18 mouse cellular contexts compared by ENCODE assay signal in the genomic region with DNA sequence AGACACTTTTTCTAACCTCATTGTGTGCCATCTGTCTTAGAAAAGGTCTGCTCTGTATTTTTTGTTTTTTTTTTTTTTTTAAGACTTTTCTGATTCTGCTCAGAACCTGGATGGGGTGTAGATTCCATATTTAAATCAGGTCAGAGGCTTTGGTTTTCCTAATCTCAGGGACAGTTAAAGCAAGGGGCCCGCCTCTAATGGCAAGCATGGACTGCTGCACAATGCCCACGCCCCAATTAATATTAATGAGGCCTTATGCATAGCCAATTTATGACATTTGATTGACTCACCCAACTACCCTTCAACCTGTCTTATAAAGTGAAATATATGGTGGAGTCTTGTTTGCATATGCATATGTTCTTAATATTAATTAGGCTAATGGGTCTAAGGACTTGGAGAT.
DNase-seq lines count a peak whose midpoint lies in the region; ATAC-seq and TF ChIP-seq lines count a peak whose summit lies in the region.
"Had no signal": no experiment of that assay in that cellular context is flagged by ENCODE, and none has a peak within 500 bp of the region (broad histone marks: within the 10 kb centered on the region; RNA-seq: fewer than 3 reads in every experiment).

No protein-coding gene starts in this region.

- no peak overlapping the region for H3K9ac ChIP-seq in heart, embryonic 14.5 days (ENCODE audit: low read length)
- no peak overlapping the region for H3K9ac ChIP-seq in forebrain, embryonic 16.5 days (replicated peaks; ENCODE audit: low read depth, low read length)
- no peak overlapping the region for H3K9ac ChIP-seq in neural tube, embryonic 12.5 days
- H3K9ac ChIP-seq: liver, postnatal 0 days had no signal

- ATAC-seq in heart, embryonic 14.5 days (ENCODE audit: insufficient number of reproducible peaks, insufficient read depth, low FRiP score, low read depth) = no peak
- peak; percentile 14; the same call in 1 of the 2 replicates for ATAC-seq in forebrain, embryonic 16.5 days
- ATAC-seq in neural tube, embryonic 12.5 days (ENCODE audit: low FRiP score, low read depth) = 0 out of 2 replicates have a peak, but pooled peaks have one; percentile 38
- ATAC-seq in erythroblast, adult 5-6 weeks (replicated peaks; ENCODE audit: low FRiP score, poor library complexity, severe bottlenecking) = no peak
- ATAC-seq: liver, postnatal 0 days had no signal

- H3K9me3 ChIP-seq in heart, embryonic 14.5 days (ENCODE audit: control insufficient read depth, low read length) = no peaks in the 10 kb centered on the region
- H3K9me3 ChIP-seq in forebrain, embryonic 16.5 days (ENCODE audit: control insufficient read depth, low read length) = no peaks in the 10 kb centered on the region
- no peaks in the 10 kb centered on the region for H3K9me3 ChIP-seq in neural tube, embryonic 12.5 days
- H3K9me3 ChIP-seq: embryonic facial prominence, embryonic 10.5 days had no signal

- H3K4me3 ChIP-seq in heart, embryonic 14.5 days (ENCODE audit: control insufficient read depth in 1 of 2, insufficient read depth in 1 of 2, low read depth in 1 of 2, low read length in 2 of 2) = no peak overlapping the region
- H3K4me3 ChIP-seq in forebrain, embryonic 16.5 days (replicated peaks; ENCODE audit: low read length) = no peak overlapping the region
- H3K4me3 ChIP-seq in neural tube, embryonic 12.5 days = no peak overlapping the region
- H3K4me3 ChIP-seq: erythroblast, embryonic 14.5 days had no signal

- intact Hi-C loops in heart, postnatal 10 days (cut with DNase I) = no loop called here

- no peak for DNase-seq in heart, postnatal 10 days
- peak; percentile 69 for DNase-seq in brain, embryonic 14.5 days (ENCODE audit: low read depth)
- DNase-seq in gastrocnemius, postnatal 4 days (ENCODE audit: low spot score in 2 of 2) = no peak
- DNase-seq in B cell, adult 2 months = no peak
- DNase-seq: adrenal gland, postnatal 10 days; cerebellum, adult 18-20 months; gastrocnemius, postnatal 25 days; liver; liver, postnatal 0 days; lung, postnatal 36 days; spleen, adult 18-20 months; thymus, adult 2 months had no signal

- no peak for TF ChIP-seq POLR2A in brain, embryonic 14.5 days (IDR thresholded peaks at IDR 0.05; ENCODE audit: borderline replicate concordance, extremely low read depth, insufficient read depth, insufficient read length, poor library complexity, severe bottlenecking)

- H3K4me1 ChIP-seq in heart, embryonic 14.5 days (ENCODE audit: control insufficient read depth in 2 of 2, insufficient read depth in 2 of 2, low read length in 2 of 2) = peaks cover 4 to 5% of the 10 kb centered on the region in 2 experiments; a peak in 2 of 4 replicates
- peaks cover 16% of the 10 kb centered on the region for H3K4me1 ChIP-seq in forebrain, embryonic 16.5 days (replicated peaks; ENCODE audit: control insufficient read depth, insufficient read depth, low read length)
- H3K4me1 ChIP-seq in neural tube, embryonic 12.5 days = peaks cover 5% of the 10 kb centered on the region

- 75% methylated on average over 2 of the region's 2 CpGs for WGBS in heart, embryonic 14.5 days
- WGBS in forebrain, embryonic 16.5 days = 15% methylated on average over 2 of the region's 2 CpGs
- WGBS in neural tube, embryonic 12.5 days = 23% methylated on average over 2 of the region's 2 CpGs

- TF ChIP-seq CTCF in brain, embryonic 14.5 days (IDR thresholded peaks at IDR 0.05; ENCODE audit: borderline replicate concordance, extremely low read depth, insufficient read depth, insufficient read length) = no peak

- peak overlapping the region; percentile 67; the same call in 1 of the 2 replicates for H3K4me2 ChIP-seq in heart, embryonic 14.5 days (ENCODE audit: low read length)
- no peak overlapping the region for H3K4me2 ChIP-seq in forebrain, embryonic 16.5 days (ENCODE audit: low read length)
- H3K4me2 ChIP-seq in neural tube, embryonic 12.5 days (replicated peaks) = no peak overlapping the region

- no peaks in the 10 kb centered on the region for H3K27me3 ChIP-seq in heart, embryonic 14.5 days (ENCODE audit: control insufficient read depth, insufficient read depth, low read length)
- no peaks in the 10 kb centered on the region for H3K27me3 ChIP-seq in forebrain, embryonic 16.5 days (replicated peaks; ENCODE audit: control insufficient read depth, insufficient read depth, low read length)
- H3K27me3 ChIP-seq in neural tube, embryonic 12.5 days (replicated peaks) = no peaks in the 10 kb centered on the region

- H3K27ac ChIP-seq in heart, embryonic 14.5 days (replicated peaks in 1 of 2; ENCODE audit: control insufficient read depth in 1 of 2, insufficient read depth in 1 of 2, low read depth in 2 of 2, low read length in 2 of 2) = no peak overlapping the region
- H3K27ac ChIP-seq in forebrain, embryonic 16.5 days (ENCODE audit: low read length) = peak overlapping the region; percentile 81
- H3K27ac ChIP-seq in neural tube, embryonic 12.5 days = no peak overlapping the region

- H3K36me3 ChIP-seq in heart, embryonic 14.5 days (ENCODE audit: control insufficient read depth, insufficient read depth, low read length) = no peaks in the 10 kb centered on the region
- no peaks in the 10 kb centered on the region for H3K36me3 ChIP-seq in forebrain, embryonic 16.5 days (ENCODE audit: control insufficient read depth, insufficient read depth)
- no peaks in the 10 kb centered on the region for H3K36me3 ChIP-seq in neural tube, embryonic 12.5 days
- H3K36me3 ChIP-seq: embryonic facial prominence, embryonic 10.5 days had no signal

Comparison
In these comparisons a context has a peak if more than half of its experiments do, and no peak if none do; other contexts are left out.
1. ATAC-seq: peak in forebrain, embryonic 16.5 days (single experiment) and neural tube, embryonic 12.5 days (single experiment); none in heart, embryonic 14.5 days (single experiment) and erythroblast, adult 5-6 weeks (single experiment).